Mouse (Mus musculus) G1E-ER4 (cell line): Measurements from ENCODE around the gene Rbm20. TPM values are rescaled to one million over a fixed set of nuclear protein-coding genes. Genes with fewer than 3 reads are reported as not detected.

Source experiments
- GATA1 ChIP-seq: IDR thresholded peaks from one replicate; pipeline ENCODE4 v1.8.0; 2012; ENCODE audit warnings: low read length, inconsistent platforms
- polyA plus RNA-seq: library from polyadenylated mRNA; stranded (reverse); fragments of >175 nt; gene quantifications from 2 replicates; pipeline ENCODE4 v1.2.3, GENCODE M21; 2012

The Rbm20 gene
- polyA plus RNA-seq, result 0.28 and 0.39 TPM in 2 replicates

DNA sequence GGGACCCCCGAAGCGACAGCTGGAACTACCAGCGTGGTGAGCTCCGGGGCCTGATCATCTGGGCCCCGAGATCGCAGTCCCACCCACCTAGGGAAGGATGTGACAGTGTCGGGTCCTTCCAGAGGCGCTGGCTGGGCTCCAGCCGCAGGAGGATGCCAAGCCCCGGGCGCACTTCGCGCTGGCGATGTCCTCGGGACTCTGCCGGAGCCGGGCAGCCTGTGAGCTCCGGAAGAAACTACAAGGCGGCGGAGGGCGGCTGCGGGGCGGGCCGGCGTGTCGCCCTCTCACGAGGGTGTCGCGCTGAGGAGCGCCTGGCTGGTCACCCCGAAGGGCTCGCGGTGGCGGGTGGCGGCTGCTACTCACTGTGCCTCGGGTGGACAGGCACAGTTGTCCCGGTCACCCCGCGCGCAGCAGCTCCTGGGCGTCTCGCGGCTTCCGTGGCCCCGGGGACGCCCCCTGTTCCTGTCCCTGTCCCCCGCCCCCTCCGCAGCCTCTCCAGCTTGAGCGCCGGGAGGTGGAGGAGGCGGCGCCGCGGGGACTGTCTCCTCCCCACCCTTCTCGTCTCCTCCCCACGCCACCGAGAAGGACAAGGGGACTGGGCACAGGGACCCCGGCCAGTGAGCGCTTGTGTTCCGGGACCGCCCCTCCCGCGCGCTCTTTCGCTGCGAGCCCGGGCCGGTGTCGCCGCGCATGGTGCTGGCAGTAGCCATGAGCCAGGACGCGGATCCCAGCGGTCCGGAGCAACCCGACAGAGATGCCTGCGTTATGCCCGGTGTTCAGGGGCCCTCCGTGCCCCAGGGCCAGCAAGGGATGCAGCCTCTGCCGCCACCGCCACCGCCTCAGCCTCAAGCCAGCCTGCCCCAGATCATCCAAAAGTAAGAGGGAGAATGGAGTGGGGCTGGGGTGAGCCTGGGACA, at the start of gene Rbm20:
TSS of gene Rbm20 (plus strand) at position 589 of the 917 bp plus-strand sequence.
- TF ChIP-seq GATA1, result no peak

DNA sequence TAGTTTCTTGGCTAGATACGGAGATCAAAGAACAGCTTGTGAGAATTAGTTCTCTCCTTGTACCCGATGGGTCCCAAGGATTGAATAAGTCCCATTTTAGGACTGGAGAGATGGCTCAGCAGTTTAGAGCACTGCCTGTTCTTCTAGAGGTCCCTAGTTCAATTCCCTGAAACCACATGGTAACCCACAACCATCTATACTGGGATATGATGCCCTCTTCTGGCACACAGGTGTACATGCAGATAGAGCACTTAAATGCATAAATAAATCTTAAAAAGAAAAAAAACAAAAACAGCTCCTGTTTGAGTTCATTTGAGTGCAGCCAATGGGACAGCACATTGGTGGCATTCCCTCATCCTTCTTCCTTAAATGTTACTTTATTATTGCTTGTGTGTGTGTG, 39.1 kb upstream of the Rbm20 start:
- no peak for TF ChIP-seq GATA1

GRCm38 (mm10) chr19:53638727-53639126, 38.4 kb upstream of the Rbm20 start:
- no peak for TF ChIP-seq GATA1

DNA sequence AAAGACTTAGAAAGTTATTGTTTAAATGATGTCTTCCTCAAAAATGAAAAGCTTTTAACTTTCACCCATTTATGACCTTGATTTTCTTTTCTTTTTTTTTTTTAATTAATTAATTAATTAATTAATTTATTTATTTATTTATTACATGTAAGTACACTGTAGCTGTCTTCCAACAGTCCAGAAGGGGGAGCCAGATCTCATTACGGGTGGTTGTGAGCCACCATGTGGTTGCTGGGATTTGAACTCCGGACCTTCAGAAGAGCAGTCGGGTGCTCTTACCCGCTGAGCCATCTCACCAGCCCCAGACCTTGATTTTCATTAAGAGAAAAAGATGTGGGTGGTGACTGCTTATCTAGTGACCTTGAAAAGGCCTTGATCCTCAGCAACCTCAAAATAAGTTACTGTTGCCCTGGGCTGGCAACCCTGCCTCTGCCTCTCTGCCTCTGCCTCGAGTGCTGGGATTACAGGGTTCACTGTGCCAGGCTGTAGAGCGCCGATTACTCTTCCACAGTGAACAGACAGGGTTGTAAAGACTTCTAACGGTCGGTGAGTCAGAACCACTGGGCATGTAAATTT, 33.0 kb upstream of the Rbm20 start:
- TF ChIP-seq GATA1, result no peak

DNA sequence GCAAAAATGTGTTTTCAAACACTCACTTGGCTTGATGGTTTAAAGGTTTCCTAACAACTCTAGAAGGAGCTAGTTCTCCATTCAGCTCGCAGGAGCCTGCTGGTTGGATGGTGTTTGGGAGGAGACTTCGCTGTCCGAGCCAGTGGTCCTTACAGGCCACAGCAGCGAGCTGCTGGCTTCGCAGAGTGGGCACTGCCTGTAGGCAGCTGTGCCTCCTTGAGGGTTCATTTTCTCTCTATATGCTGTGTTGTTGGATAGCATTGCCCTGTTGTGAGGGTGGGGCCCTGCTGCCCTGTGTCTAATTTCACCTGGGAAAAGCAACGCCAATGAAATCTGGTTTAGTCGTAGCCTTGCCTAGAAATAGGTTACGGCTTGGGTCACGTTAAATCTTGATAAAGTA, 29.8 kb upstream of the Rbm20 start:
- TF ChIP-seq GATA1, result no peak

DNA sequence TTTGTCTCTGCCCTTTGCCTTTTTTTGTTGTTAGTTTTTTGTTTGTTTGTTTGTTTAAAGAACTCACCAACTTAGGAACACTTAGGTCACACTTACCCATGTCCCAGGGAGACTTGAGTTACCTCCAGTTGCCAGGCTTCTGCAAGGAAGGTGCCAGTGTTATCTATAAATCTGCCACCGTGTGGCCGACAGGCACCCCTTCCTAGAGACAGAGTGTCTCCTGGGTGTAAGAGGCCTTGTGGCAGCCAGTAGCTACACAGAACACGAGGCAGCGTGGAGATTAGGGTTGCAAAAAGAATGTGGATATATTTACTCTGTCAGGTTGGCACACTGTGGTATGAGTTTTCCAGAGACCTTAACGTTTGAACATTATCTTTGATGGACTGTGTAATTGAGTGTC, 29.1 kb upstream of the Rbm20 start:
- no peak for TF ChIP-seq GATA1

GRCm38 (mm10) chr19:53648802-53649236, 28.3 kb upstream of the Rbm20 start:
- no peak for TF ChIP-seq GATA1

- TF ChIP-seq GATA1, result no peak
Observed at GRCm38 (mm10) chr19:53649361-53649760, 27.7 kb upstream of the Rbm20 start.

GRCm38 (mm10) chr19:53649802-53650201, 27.3 kb upstream of the Rbm20 start:
- no peak for TF ChIP-seq GATA1

DNA sequence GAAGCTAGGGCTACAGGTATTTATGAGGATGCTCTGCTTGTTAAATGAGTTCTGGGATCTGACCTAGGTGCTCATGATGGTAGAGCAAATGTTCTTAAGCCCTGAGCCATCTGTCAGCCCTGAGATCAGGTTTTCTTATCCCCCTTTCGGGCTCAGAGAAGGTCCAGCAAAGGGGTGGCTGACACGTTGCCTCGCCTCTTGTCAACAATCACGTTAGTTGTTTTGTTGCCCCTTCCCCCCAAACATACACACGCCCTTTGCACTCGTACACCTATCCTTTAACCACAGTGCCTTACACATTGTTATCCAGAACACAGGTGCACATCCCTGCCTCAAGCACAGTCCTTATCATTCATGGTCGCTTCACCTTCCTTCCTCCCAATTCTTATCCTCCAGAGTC, 26.2 kb upstream of the Rbm20 start:
- no peak for TF ChIP-seq GATA1

- TF ChIP-seq GATA1, result no peak
Observed at GRCm38 (mm10) chr19:53652267-53652666, 24.8 kb upstream of the Rbm20 start.

- TF ChIP-seq GATA1, result no peak
Observed at GRCm38 (mm10) chr19:53653624-53654467, 23.3 kb upstream of the Rbm20 start.

- no peak for TF ChIP-seq GATA1
Observed at GRCm38 (mm10) chr19:53657437-53657836, 19.7 kb upstream of the Rbm20 start.

GRCm38 (mm10) chr19:53660722-53661420, 16.2 kb upstream of the Rbm20 start:
- TF ChIP-seq GATA1, result no peak

DNA sequence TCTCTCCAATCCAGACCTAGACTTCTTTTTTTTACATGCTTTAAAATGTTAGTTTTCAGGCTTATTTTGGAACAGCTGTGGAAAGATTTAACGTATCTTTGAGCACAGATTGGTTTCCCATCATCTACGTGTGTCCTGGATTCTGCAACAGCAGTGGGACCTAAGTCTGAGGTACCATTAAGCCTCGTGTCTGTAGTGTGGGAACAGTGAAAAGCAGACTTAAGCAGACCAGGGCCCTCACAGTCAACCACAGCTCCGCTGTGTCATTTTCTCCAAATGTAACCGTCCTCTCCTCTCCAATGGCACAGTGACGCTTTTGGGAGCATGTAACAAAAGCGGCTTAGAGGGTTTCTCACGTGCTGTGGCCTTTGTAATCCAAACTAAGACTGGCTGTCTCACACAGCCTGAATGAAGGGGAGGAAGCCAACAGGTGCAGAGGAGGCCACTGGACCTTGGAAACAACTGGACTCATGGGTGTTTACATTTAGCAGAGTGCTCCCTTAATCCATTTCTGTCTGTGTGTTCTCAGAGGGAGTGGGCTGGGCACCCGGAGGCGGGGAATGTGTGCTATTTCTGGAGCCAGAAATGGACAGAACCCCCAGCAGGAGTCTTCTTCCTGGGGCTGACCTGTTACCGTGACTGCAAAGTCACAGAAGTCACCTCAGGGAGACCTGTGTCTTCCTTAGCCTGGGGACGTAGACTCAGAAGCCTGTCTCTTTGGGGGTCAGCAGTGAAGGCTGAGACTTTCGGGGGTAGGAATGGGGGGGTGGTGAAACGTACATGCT, 15.0 kb upstream of the Rbm20 start:
- TF ChIP-seq GATA1, result no peak

- no peak for TF ChIP-seq GATA1
Observed at GRCm38 (mm10) chr19:53664831-53665230, 12.3 kb upstream of the Rbm20 start.
